Mouse (Mus musculus) heart, adult 2 months (tissue): ENCODE measurements around the gene Krtap10-10.
A peak's percentile ranks its signal among the peaks of the same experiment; 100 is the strongest.

Experiments
- CTCF ChIP-seq: fragments of 200-600 bp; IDR thresholded peaks from 2 replicates; pipeline ENCODE4 v1.8.1; 2022; ENCODE audit warnings: antibody characterized with exemption, mild to moderate bottlenecking, moderate library complexity
- EP300 ChIP-seq: fragments of 200-500 bp; IDR thresholded peaks from 2 replicates; pipeline ENCODE4 v1.6.1; 2011; ENCODE audit warnings: low read depth, low read length, control low read depth; ENCODE audit not compliant: insufficient read depth
- POLR2A ChIP-seq: fragments of 200-500 bp; IDR thresholded peaks from 2 replicates; pipeline ENCODE4 v1.6.1; 2011; ENCODE audit warnings: mild to moderate bottlenecking, low read depth, low read length, control low read depth; ENCODE audit not compliant: insufficient read depth

DNA sequence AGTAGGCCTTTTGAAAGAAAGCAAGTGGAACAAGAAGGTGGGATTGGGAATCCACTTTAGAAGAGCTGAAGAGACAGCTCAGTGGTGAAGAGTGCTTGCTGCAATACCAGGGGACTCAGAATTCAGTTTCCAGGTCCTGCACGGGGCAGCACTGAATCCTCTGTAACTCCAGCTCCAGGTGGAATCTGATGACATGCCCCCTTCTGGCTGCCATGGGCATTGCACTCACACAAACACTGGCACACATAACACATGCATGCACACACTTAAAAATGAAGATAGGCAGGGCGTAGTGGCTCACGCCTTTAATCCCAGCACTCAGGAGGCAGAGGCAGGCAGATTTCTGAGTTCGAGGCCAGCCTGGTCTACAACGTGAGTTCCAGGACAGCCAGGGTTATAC is 46.8 kb downstream of the Krtap10-10 start:
- peak; percentile 44 for TF ChIP-seq CTCF
- no peak for TF ChIP-seq POLR2A
- no peak for TF ChIP-seq EP300
